Mouse (Mus musculus) frontal cortex, adult 2 months (tissue): ENCODE data around the gene Nfkbiz. TPM values are rescaled to one million over a fixed set of nuclear protein-coding genes. Genes with fewer than 3 reads are reported as not detected.

Experiments used
- DNase-seq, 2 experiments: peaks; one replicate each; pipeline ENCODE4 v3.0.0; 2022; ENCODE audit warnings: low spot score in 1 of 2; ENCODE audit errors: extremely low spot score in 1 of 2
- polyA plus RNA-seq: library from polyadenylated mRNA; depleted of rRNA; stranded (reverse); fragments of >200 nt; gene quantifications from 2 replicates; pipeline ENCODE4 v1.2.3, GENCODE M21; 2012

Nfkbiz gene
- polyA plus RNA-seq, 1 experiment = 5.4 TPM

- DNase-seq = peak in 1 of 2 experiments; percentile 43
Observed at GRCm38 (mm10) chr16:55835798-55836197, 2.9 kb downstream of the Nfkbiz start.

GRCm38 (mm10) chr16:55832617-55833016 lies 6.1 kb downstream of the Nfkbiz start:
- no peak for DNase-seq

- no peak for DNase-seq
Observed at GRCm38 (mm10) chr16:55832040-55832439, 6.7 kb downstream of the Nfkbiz start.

DNA sequence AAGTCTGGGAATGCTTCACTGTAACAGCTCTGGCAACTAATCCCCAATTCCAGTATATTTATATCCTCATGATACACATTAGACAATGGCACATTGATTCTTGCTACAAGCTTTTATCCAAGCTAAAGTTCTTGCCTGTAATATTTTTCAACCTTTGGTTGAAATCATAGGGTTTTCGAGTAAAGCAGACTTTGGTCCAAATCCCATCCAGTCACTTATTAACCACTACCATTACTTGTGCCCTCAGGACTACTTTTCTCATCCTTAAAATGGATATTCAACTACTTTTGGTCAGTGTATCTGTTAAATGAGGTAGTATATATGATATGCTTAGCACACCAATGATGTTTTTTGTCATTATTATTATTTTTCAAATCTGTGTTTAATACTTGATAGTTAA lies 7.2 kb downstream of the Nfkbiz start:
- DNase-seq = no peak

GRCm38 (mm10) chr16:55823398-55824155 lies 15.1 kb downstream of the Nfkbiz start:
- DNase-seq = no peak

GRCm38 (mm10) chr16:55822741-55823397 lies 15.8 kb downstream of the Nfkbiz start:
- DNase-seq = no peak

GRCm38 (mm10) chr16:55821997-55822740 lies 16.5 kb downstream of the Nfkbiz start:
- DNase-seq = peak; percentile 51 to 81

DNA sequence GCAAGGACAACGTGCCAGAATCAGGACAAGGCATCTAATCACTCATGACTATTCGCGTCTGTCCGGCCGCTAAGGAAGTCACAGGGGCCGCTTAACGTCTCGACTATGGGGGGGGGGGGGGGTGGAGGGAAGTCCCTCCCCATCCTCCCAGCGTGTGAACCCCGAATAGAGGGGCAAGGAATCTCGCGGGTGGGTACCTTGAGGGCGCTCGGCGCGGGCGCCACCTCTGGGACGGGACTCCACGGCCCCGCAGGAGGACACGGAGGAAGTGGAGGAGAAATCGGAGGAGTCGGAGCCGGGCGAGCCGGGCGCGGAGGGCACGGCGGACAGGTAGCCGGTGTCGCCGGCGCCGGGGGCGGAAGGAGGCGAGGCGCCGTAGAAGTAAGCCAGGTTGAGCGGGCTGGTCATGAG lies 17.1 kb downstream of the Nfkbiz start:
- peak in 1 of 2 experiments; percentile 17 for DNase-seq

GRCm38 (mm10) chr16:55820916-55821570 lies 17.7 kb downstream of the Nfkbiz start:
- no peak for DNase-seq

GRCm38 (mm10) chr16:55820161-55820915 lies 18.4 kb downstream of the Nfkbiz start:
- DNase-seq = peak in 1 of 2 experiments; percentile 18

DNA sequence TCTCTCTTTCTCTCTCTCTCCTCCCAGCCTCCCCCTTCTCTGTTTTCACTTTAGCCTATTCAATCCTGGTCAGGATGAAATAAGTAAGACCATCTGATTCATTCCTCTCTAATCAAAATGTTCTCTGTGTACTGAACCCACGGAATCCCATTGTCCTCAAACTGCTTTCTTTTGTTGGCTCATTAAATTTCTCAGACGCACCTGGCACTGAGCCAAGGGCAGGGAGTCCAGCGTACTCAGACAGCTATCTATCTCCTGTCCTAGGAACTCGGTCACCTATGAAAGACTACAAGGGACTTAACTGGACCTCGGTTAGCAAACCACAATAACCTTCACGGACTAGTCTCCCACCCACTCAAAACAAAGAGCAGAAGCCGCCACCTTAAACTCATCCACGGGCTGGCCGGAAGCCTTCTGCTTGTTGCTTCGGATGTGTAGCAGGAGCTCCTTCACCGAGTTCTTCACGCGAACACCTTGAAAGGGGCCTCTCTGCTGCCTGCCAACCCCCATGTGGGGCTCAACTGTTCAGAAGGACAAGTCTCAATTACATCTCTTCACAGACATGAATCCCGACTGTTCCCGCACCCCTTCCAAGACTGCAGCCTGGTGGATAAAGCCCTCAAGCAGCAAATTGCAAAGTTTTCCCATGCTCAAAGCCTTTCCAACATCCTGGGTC lies 19.4 kb downstream of the Nfkbiz start:
- DNase-seq = no peak

DNA sequence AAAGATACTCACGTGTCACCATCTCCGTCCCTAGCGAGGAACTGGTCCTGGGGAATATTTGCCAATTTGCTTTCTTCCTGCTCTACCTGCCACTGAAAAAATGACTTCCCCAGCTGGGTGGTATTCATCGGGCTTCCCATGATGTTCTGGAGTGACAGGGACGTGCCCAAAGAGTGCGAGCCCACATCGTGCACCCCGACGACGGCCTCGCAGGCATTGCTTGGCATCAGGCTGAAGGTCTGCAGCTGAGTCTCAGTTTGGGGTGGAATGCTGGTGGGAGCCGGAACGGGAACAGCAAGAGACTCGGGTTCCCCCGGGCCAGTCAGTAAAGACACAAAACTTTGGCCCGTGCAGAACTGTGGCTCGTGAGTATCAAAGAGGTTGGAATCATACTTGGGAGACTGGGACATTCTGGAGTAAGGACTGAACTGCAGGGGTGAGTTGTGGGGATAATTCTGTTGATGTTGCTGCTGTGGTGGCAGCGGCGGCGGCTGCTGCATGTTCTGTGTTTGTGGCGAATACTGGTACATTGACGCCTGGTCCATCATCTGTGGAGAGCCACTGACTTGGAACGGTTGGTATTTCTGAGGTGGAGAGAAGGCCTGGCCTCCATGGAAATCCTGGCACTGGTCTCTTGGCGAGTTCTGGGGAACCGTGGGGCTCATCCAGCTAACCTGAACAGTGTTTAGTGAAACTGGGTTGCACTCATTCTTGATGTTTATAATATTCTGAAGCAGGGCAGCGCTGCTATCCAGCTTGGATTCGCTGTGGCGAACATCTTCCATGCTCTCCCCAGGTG lies 20.8 kb downstream of the Nfkbiz start:
- DNase-seq = no peak

GRCm38 (mm10) chr16:55816202-55816941 lies 22.3 kb downstream of the Nfkbiz start:
- no peak for DNase-seq

DNA sequence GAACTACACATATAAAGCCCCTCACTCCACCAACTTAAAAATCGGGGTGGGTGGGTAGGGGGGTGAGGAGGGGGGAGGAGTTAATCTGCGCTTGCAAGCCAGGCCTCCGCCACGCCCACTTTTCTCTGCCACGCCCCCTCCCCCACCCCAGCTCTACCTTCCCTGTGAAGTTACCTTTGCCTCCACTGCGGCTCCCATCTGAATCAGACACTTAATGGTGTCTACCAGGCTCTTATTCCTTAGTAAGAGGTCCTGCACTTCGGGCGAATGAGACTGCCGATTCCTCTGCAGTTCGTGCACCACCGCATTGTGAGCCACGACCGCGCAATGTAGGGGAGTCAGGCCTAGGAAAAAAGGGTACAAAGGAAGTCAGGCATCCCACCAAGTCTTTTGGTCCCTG lies 23.2 kb downstream of the Nfkbiz start:
- no peak for DNase-seq

- no peak for DNase-seq
Observed at GRCm38 (mm10) chr16:55814686-55815085, 24.0 kb downstream of the Nfkbiz start.

DNA sequence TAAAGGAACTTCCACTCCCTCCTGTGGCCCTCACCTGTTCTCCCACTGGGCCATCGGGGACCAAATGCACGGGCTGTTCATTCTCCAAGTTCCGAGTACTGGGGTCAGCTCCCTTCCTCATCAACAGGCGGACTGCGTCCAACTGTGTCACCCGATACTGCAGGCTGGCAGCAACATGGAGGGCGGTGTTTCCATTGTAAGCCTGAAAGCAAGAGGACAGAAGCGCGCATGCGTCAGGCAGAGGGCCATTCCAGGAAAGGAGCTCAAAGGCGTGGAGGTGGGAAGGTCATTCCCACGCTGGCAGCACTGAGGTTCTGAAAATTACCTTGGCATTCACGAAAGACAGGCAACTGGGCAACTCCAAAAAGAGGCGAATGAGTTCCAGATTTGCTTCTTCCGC lies 24.8 kb downstream of the Nfkbiz start:
- DNase-seq = no peak

GRCm38 (mm10) chr16:55811792-55812191 lies 26.9 kb downstream of the Nfkbiz start:
- DNase-seq = no peak
